Mouse (Mus musculus) left cerebral cortex, adult 9 months (tissue): ENCODE data around the gene Ankrd11.
A peak's percentile ranks its signal among the peaks of the same experiment; 100 is the strongest.

ENCODE experiments used
- DNase-seq, 2 experiments: peaks; one replicate each; pipeline ENCODE4 v3.0.0; 2022; ENCODE audit warnings: low spot score in 2 of 2

The Ankrd11 gene

GRCm38 (mm10) chr8:122927841-122928240, 114.2 kb downstream of the Ankrd11 start:
- no peak for DNase-seq

GRCm38 (mm10) chr8:122926782-122927181, 115.3 kb downstream of the Ankrd11 start:
- DNase-seq = no peak

GRCm38 (mm10) chr8:122925939-122926722, 115.9 kb downstream of the Ankrd11 start:
- no peak for DNase-seq

GRCm38 (mm10) chr8:122924091-122924490, 118.0 kb downstream of the Ankrd11 start:
- DNase-seq = no peak

- no peak for DNase-seq
These were observed 118.5 kb downstream of the Ankrd11 start for GRCm38 (mm10) chr8:122923431-122924090.

GRCm38 (mm10) chr8:122922945-122923344, 119.1 kb downstream of the Ankrd11 start:
- DNase-seq = no peak

- no peak for DNase-seq
These were observed 121.2 kb downstream of the Ankrd11 start for GRCm38 (mm10) chr8:122920890-122921289.

- no peak for DNase-seq
These were observed 123.5 kb downstream of the Ankrd11 start for GRCm38 (mm10) chr8:122918438-122919107.

GRCm38 (mm10) chr8:122917531-122918392, 124.3 kb downstream of the Ankrd11 start:
- no peak for DNase-seq

- DNase-seq = no peak
These were observed 125.3 kb downstream of the Ankrd11 start for GRCm38 (mm10) chr8:122916766-122917165.

- DNase-seq = no peak
These were observed 129.2 kb downstream of the Ankrd11 start for GRCm38 (mm10) chr8:122912871-122913270.

GRCm38 (mm10) chr8:122912150-122912549, 129.9 kb downstream of the Ankrd11 start:
- DNase-seq = no peak

- peak; percentile 80 to 94 for DNase-seq
These were observed 135.5 kb downstream of the Ankrd11 start for GRCm38 (mm10) chr8:122906463-122907021.

GRCm38 (mm10) chr8:122905346-122905745, 136.7 kb downstream of the Ankrd11 start:
- no peak for DNase-seq

- DNase-seq = no peak
These were observed 137.6 kb downstream of the Ankrd11 start for GRCm38 (mm10) chr8:122904496-122904895.

- no peak for DNase-seq
These were observed 139.1 kb downstream of the Ankrd11 start for GRCm38 (mm10) chr8:122903002-122903401.

GRCm38 (mm10) chr8:122902581-122902980, 139.5 kb downstream of the Ankrd11 start:
- DNase-seq = no peak

- DNase-seq = no peak
These were observed 140.1 kb downstream of the Ankrd11 start for GRCm38 (mm10) chr8:122901892-122902515.

GRCm38 (mm10) chr8:122901476-122901875, 140.6 kb downstream of the Ankrd11 start:
- DNase-seq = no peak

- DNase-seq = no peak
These were observed 143.0 kb downstream of the Ankrd11 start for GRCm38 (mm10) chr8:122899085-122899484.

- no peak for DNase-seq
These were observed 143.6 kb downstream of the Ankrd11 start for GRCm38 (mm10) chr8:122898473-122898872.
